Mouse (Mus musculus): ENCODE data around the gene Cd300ld5.
"Not testable (repeated sequence)": the region's sequence is repeated elsewhere in the genome, so short reads cannot be mapped to it uniquely, and the experiment has no call there.

The Cd300ld5 gene

GRCm38 (mm10) chr11:115048259-115048658, 10.7 kb upstream of the Cd300ld5 start, which contains the start of gene Cd300ld3:
Gene Cd300ld3, minus strand, starts transcription at chr11:115048409.
- DNase-seq (ENCODE audit: low read depth): no peak

GRCm38 (mm10) chr11:115026912-115027311, 10.7 kb downstream of the Cd300ld5 start, which contains the start of gene Cd300ld4:
Gene Cd300ld4, minus strand, starts transcription at chr11:115027012.
- DNase-seq (ENCODE audit: low read depth): not testable (repeated sequence)

- not testable (repeated sequence) for DNase-seq (ENCODE audit: low read depth)
Measured at GRCm38 (mm10) chr11:115016093-115016492, 21.5 kb downstream of the Cd300ld5 start, which contains the start of gene Cd300ld2. Gene Cd300ld2, minus strand, starts transcription at chr11:115016193.

- DNase-seq (ENCODE audit: low read depth): no peak
Measured at GRCm38 (mm10) chr11:115004070-115004469, 33.5 kb downstream of the Cd300ld5 start.

- DNase-seq (ENCODE audit: low read depth): no peak
Measured at GRCm38 (mm10) chr11:115001474-115002040, 36.0 kb downstream of the Cd300ld5 start, which contains the start of gene Cd300c2. Gene Cd300c2, minus strand, starts transcription at chr11:115001880.

GRCm38 (mm10) chr11:114989793-114990192, 47.8 kb downstream of the Cd300ld5 start, which contains the start of gene Cd300ld:
Gene Cd300ld, minus strand, starts transcription at chr11:114989922.
- DNase-seq (ENCODE audit: low read depth): no peak

GRCm38 (mm10) chr11:114981866-114982265, 55.7 kb downstream of the Cd300ld5 start:
- no peak for DNase-seq (ENCODE audit: low read depth)
